Mouse (Mus musculus): ENCODE data around the gene Zfp575. TPM values are rescaled to one million over a fixed set of nuclear protein-coding genes. Genes with fewer than 3 reads are reported as not detected.
"Not testable (repeated sequence)": the region's sequence is repeated elsewhere in the genome, so short reads cannot be mapped to it uniquely, and the experiment has no call there.

Gene Zfp575
- 1 to 10 TPM; 4.0 to 5.2 (median 4.9) TPM for total RNA-seq (2022)

DNA sequence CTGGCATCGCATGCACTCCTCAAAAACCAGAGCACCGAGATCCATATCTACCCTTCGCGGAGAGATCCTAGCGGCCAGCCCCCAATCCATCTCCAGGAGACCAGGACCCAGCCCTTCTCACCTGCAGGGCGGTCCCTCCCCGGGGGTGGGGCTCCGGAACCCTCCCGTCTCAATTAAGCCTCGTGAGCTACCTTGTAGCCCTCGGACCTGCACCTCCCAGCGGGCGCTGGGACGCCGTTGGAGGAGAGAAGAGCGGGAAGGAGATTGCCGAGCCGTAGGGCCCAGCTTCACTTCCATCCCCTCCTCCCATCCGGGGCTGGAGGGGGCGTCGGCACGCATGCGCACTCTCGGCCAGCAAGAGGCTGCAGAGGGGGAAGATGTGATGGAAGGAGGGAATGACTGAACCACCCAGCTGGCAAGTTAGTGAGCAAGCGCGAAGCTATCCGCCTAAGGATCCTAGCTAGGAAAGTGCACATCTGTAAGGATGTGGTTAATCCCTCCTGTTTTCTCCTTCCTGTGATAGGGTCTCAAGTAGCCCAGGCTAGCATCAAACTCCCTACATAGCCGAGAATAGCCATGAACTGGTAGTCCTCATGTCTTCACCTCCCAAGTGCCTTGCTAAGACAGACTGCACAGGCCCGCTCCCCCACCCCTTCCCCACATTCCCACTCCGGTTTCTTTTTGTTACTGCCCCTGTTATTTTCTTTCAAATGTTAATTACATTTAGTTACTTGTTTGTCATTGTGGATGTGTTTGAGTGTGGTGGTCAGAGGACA is at the start of gene Zfp575, which contains the start of gene Ethe1:
Gene Zfp575, minus strand, starts transcription at position 312 of the 776 bp plus-strand sequence.
Gene Ethe1, plus strand, starts transcription at position 214 of the 776 bp plus-strand sequence.
- DNase-seq (ENCODE audit: low spot score in 2 of 2) = peak; percentile 57 to 74

GRCm38 (mm10) chr7:24637046-24637445 is 49.6 kb upstream of the Zfp575 start:
- DNase-seq (ENCODE audit: low spot score in 2 of 2) = no peak

DNA sequence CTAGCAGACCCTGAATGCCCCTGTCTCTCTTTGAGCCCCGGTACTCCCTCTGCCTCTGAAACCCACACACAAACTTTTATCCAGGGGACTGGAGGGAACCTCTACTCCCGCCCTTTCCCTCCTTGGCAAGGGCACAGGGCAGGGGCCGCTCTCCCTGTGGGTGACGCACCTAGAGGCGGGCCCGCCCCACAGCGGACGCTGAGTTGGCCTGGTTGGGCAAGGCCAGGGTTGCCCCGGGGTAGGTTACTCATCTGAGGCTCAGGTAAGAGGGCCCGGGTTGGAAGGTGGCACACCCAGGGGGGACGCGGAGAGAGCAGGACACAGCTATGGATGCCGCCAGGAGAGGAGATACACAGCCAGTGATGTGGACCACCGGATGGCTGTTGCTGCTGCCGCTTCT is 48.8 kb upstream of the Zfp575 start, which contains the start of gene Lypd3:
Gene Lypd3, plus strand, starts transcription at position 287 of the 400 bp plus-strand sequence.
- DNase-seq (ENCODE audit: low spot score in 2 of 2) = no peak

- no peak for DNase-seq (ENCODE audit: low spot score in 2 of 2)
Observed at GRCm38 (mm10) chr7:24630116-24630880, 42.9 kb upstream of the Zfp575 start.

GRCm38 (mm10) chr7:24629672-24630071 is 42.2 kb upstream of the Zfp575 start:
- DNase-seq (ENCODE audit: low spot score in 2 of 2) = no peak

DNA sequence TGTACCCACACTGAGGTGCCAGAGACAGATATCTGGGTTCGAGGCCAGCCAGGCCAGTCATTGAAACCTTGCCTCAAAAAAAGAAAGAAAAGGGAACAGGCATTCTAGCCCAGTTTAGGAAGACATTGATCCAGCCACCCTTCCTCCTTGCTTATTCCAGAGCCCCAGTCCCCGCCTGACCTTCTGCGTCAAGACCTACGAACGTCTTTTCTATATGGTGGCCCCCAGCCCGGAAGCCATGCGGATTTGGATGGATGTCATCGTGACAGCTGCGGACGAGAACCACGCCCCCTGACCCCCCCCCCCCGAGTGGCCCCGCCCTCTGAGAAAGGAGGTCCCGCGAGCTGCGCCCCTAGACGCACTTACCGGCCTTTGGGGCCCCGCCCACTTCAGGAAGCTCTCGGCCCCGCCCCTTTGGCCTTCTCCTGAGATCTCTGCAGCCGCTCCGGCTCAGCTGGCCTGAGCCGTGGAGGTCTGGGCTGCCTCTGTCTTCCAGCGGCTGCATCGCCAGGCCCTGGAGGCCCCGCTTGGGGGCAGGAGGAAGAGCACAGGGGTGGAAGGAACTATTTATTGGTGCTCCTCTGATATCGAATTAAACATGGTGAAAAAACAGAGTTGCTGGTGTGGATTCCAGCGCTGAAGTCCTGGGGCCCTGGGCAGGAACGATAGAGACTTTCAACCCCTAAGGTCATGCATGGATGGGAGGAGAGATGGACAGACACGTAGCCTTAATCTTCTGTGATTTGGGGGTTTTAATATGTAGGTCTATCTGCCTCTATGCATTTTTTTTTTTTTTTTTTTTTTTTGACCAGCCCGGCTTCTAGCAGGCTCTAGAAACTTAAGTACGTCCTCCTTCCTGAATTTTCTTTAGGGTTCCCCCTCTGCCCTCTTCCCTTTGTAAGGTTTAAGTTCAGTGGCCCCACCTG is 41.5 kb upstream of the Zfp575 start:
- DNase-seq (ENCODE audit: low spot score in 2 of 2) = peak in 1 of 2 experiments; percentile 25

- DNase-seq (ENCODE audit: low spot score in 2 of 2) = no peak
Observed at GRCm38 (mm10) chr7:24622967-24623366, 35.5 kb upstream of the Zfp575 start.

DNA sequence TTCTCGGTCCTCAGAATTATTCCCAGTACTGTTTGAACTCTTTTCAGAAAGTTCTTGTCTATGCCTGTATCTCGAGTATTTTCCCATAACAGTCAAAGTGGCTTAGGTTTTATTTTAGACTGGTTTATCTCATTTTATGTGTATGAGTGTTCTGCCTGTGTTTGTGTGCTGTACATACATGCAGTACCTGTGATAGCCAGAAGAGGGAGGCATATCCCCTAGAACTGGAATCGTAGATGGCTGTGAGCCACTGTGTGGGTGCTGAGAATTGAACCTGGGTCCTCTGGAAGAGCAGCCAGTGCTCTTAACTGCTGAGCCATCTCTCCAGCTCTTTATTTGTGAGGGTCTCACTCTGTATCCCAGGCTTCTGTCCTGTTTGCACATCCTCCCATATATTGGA is 33.8 kb upstream of the Zfp575 start:
- DNase-seq (ENCODE audit: low spot score in 2 of 2) = no peak

DNA sequence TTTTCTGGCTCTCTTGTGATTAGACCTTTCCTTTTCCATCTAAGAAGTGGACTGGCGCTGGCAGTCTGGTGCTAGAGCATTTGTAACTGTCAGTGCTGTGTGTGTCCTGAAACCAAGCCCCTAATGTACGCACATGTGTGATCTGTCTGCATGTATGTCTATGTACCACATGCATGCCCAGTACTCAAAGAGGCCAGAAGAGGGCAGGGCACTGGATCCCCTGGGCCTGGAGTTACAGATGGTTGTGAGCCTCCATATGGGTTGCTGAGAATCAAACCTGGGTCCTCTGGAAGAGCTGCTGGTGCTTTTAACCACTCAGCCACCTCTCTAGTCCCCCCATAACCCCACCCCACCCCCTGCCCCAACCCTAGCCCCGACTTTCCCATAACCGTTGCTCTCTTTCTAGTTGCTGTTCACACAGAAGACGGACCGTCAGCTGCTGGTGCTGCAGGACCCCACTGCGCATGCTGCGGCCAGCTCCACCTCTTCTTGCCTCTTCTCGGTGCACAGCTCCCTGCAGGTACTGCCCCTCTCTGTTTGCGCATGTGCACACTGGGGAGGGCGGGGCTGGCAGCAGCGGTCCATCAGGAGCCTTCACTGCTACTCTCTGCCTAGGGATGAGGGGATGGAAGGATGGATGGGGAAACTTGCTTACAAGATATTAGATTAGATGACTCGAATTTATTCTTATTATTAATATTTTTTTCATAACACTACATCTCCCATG is 32.4 kb upstream of the Zfp575 start:
- DNase-seq (ENCODE audit: low spot score in 2 of 2) = no peak

DNA sequence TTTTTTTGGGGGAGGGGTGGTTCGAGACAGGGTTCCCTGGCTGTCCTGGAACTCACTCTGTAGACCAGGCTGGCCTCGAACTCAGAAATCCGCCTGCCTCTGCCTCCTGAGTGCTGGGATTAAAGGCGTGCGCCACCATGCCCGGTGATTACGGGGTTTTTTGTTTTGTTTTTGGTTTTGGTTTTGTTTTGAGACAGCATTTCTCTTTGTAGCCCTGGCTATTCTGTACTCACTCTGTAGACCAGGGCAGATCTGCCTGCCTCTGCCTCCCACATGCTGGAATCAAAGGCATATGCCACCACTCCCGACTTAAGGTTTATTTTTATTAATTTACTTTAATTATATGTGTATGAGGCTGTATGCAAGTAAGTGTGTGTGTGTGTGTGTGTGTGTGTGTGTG is 30.9 kb upstream of the Zfp575 start:
- not testable (repeated sequence) for DNase-seq (ENCODE audit: low spot score in 2 of 2)

DNA sequence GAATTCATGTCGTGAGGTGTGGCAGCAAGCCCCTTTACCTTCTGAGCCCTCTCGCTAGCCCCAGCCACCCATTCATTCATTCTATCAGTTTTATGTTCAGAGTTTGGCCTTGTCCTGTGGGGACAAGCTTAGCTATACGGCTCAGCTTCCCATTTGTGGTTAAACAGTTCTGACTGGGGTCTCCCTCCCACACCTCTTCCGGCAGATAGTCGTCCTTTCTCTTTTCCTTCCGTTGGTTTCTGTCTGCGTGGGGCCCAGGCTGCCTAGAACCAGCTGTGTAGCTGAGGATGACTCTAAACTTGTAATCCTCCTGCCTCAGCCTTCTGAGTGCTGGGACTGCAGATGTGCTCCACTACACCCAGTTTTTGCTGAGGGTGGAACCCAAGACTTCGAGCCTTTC is 30.3 kb upstream of the Zfp575 start:
- DNase-seq (ENCODE audit: low spot score in 2 of 2) = no peak

DNA sequence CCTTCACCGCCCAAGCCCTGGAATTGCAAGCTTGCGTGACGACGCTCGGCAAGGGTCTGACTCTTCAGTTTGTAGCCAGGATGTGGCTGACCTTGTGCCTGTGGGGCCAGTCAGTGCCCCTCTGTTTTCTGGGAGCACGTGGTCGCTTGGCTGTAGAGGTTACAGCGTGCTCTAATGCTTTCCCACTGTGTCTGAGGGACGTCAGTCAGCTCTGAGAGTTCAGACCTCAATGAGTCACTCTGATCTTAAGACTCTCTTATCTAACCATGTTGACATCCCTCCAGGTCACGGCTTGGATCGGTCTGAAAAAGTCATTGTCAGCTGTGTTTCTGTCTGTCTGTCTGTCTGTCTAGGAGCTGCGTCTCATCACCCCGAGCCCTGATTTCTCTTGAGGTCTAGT is 27.4 kb upstream of the Zfp575 start:
- DNase-seq (ENCODE audit: low spot score in 2 of 2) = no peak

GRCm38 (mm10) chr7:24612308-24612910 is 25.0 kb upstream of the Zfp575 start:
- DNase-seq (ENCODE audit: low spot score in 2 of 2) = no peak

DNA sequence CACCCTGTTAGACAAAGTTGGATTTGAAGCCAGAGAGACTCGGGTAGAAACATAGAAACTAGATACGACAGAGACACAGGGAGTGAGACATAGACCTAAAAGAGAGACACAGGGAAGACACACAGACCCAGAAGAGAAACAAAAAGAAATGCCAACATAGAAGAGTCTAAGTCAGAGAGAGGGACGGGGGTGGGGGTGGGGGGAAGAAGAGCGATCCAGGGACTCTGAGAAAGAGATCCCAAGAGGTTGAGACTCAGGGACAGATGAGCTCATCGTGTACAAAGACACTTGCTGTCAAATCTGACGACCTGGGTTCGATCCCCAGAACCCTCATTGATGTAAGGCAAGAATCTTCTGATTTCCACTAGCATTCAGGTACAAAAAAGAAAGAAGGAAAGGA is 24.3 kb upstream of the Zfp575 start:
- no peak for DNase-seq (ENCODE audit: low spot score in 2 of 2)

- DNase-seq (ENCODE audit: low spot score in 2 of 2) = peak; percentile 29 to 40
Observed at GRCm38 (mm10) chr7:24610879-24611494, 23.5 kb upstream of the Zfp575 start.

DNA sequence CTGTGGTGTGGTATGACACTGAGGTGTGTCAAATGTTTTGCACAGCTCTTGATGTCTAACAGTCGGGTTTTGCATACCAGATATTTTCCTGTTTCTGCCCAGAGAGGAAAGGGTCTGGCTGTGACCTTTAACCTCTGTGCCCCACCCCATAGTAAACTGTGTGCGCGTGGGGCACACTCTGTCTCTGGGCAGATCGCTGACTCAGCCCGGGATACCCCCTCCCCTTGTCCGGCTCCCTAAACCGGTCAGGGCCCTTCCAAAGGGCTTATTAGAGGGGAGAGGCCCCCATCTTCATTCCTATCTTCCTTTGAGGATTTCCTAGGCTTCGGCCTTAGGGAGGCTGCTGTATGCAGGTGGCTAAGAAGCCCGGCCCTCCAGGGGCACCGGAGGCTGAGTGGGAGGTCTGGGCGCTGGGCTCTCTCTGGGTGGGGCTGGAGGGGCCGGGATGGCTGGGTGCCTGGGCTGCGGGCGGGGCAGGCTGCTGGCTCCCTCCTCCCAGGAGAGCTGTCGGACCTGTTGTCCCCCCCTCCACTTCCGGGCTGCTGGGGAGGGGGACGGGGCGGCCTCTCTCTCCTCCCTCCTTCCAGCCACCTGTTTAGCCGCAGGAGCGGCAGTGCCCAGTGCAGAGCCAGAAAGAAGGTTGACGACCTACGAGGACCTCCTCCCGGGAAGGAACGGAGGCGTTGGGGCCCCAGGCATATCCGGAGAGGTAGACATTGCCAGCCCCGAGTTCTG is 22.9 kb upstream of the Zfp575 start, which contains the start of gene Phldb3:
Gene Phldb3, plus strand, starts transcription at position 620 of the 735 bp plus-strand sequence.
- DNase-seq (ENCODE audit: low spot score in 2 of 2) = no peak

DNA sequence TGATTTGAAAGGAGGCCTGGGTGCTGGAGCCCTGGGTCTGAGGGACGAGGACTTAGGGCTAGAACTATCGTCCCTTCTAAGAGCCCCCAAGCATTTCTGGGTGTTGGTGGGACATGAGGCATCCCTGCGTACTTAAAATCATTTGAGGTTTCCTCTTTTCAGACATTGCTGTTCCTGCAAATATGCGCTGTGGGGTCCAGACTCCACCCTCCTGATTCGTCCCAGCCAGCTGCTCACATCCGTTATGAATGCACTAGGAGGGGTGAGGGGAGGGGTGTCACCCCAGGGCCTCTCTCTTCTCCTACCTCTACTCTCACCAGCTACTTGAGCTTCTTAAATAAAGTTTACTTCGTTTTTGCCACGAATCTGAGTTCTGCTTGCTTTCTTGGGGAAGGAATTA is 21.1 kb upstream of the Zfp575 start:
- no peak for DNase-seq (ENCODE audit: low spot score in 2 of 2)

DNA sequence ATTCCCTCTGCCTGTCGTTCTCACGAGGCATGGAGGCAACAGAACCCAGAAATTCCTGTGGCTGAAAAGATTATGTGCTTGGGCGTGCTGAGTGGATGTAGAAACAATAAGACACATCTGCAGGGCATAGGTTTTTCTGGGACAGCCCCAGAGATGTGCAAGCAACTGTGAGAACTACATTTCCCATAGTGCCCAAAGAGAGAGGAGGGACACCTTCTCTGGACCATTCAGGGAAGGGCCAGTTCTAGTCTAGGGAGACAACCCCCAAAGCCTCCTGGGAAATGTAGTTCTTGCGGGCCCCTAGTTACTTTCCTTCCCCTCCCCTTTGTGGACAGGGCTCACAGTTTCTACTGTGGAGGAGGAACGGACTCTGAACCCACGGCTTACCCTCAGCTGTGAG is 20.6 kb upstream of the Zfp575 start:
- peak; percentile 14 to 35 for DNase-seq (ENCODE audit: low spot score in 2 of 2)

DNA sequence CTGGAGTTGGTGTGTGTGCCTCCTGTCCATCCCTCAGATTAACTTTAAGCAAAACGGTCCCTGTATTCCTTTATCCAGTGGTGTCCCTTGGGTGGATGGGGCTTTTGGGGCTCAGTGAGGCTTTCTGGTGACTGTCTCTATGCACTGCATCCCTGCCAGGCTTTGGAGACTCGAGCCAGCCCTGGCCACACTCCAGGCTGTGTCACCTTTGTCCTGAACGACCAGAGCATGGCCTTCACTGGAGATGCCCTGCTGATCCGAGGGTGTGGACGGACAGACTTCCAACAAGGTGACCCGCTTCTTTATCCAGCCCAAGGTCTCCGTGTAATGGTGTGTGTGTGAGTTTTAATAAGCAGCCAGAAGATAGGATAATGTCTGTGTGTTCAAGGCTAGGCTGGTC is 18.6 kb upstream of the Zfp575 start:
- no peak for DNase-seq (ENCODE audit: low spot score in 2 of 2)
